Mouse (Mus musculus) right cerebral cortex, postnatal 10 days (tissue): Measurements from ENCODE around the gene Mertk.
A peak's percentile ranks its signal among the peaks of the same experiment; 100 is the strongest.

Experiments used
- DNase-seq, 2 experiments: peaks; one replicate each; pipeline ENCODE4 v3.0.0; 2021; ENCODE audit warnings: low spot score in 2 of 2

Mertk gene

DNA sequence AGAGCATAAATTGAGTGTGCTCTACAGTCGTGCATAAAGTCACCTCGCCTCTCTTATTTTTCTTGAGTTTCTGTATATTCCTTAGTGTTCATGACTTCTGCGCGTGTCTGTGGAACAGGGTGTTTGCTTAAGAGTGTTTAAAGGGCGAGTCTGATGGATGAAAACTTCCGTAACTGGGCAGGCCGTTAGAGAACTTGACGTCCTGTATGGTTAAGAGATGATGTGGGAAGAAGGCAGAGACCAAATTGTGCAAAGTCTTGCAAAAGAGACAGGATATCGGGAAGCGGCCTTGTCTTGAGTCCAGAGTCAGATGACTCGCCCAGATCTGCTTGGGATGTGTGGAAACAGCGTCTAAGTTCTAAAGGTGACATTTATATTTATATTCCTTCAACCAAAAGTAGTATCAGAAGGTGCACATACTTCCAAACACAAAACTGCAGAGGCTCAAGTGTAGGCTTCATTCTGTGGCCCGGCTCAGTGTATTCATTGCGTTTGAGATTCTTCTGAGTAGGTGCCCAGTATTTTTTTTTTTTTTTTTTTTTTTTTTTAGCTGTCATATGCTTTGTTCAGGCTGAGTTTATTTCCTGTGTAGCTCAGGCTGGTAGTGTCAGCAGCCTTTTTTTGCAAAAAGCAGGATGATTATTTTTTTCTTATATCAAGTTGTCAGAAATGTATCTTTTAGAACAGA lies 120.3 kb downstream of the Mertk start:
- DNase-seq = peak in 1 of 2 experiments; percentile 31

DNA sequence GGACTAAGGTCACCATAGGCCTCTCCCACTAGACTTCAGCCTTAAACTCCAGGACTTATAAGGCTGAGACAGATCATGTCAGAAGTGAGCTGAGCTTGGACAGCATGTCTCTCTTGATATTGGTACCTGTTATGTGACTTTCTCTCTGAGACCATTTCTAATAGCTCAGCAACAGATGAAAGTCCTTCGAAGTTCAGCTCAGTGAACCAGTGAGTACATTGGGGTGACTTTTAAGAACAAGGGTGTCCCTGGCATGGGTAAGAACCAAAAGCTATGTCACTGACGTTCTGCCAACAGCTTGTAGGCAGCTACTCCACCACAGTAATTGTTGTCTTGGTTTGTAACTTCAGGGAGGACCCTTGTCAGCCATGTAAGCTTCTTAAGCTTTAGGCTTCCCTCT lies 121.9 kb downstream of the Mertk start:
- no peak for DNase-seq

DNA sequence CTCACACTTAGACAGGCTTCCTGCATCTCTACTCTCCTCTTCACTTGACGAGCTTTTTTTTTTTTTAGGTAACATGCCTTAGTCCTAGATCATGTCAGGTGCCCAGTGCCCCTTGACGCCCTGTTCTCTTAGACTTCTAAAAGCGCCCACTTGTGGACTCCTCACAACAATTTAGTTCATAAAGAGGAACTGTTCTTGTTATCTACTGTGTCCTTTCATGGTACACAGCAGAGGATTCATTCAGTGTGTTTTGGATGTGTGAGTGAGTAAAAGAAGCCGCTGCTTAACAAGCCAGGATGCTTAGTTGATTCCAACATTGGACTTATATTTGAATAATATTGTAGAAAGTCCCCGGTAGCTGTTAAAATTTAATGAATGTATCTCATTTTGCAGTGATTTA lies 125.1 kb downstream of the Mertk start:
- DNase-seq = no peak

DNA sequence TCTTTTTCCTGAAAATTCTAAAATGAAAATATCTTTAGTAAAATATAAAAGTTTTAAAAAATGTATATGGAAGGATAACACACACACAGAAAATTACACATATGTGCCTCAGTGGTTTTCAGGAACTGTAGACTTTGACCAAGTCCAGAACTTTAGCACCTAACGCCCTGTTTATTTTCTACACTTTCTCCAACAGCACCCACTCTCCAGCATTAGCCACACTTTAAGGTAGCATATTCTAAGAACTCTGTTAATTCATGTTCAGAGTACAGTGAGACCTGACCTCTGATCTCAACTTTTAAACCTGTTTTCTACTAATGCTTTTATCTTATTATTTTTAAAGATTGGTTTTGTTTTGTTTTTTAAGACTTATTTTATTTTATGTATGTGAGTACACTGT lies 129.0 kb downstream of the Mertk start:
- DNase-seq = no peak

DNA sequence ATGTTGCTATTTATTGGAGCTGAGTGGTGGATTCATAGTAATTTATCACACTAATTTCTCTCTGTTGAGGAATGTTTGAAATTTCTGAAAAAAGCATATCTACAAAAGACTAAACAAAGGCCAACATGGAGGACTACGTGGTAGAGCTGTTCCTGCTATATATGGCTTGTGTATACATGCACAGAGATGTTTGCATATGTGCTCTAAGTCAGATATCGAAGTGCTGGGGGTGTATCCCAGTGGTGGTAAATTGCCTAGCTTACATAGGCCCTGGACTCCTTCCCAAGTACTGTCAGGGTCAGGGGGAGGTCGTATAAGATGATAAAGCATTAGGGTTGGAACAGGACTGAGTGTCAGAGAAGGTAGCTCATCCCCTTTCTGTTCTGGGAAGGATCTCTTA lies 133.9 kb downstream of the Mertk start:
- DNase-seq = no peak

DNA sequence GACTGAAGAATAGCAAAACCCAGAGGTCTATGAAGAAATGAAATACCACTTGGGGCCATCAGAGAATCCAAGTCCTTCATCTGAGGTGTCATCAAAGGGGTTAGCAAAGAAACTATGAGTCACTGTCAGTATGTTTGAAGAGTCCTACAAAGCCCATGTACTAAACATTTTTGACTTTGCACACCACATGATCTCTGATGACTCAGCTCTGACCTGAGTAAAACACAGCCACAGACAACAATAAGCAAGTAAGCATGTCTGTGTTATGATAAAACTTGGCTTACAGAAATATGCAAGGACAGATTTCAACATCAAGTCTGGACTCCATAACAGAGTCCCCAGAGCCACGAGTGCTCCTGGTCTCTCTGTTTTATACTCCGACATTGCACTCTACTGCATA lies 134.3 kb downstream of the Mertk start:
- DNase-seq = no peak

DNA sequence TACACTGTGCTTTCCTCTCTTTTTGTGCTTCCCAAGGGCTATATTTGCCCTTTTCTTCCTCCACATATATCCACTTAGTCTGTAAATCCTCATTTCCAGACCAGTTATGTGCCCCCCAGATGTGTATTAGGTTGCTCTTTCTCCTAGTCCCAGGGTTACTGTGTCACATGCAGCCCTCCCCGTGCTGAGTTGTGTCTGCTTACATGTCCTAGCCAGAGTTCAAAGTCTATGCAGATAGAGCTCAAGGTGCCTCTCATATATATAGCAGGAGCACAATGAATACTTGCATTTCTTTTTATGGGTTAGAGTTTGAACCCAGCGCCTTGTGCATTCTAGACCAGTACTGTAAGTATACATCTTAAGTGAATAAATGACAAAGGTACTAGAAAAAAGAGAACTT lies 134.7 kb downstream of the Mertk start:
- DNase-seq = no peak

DNA sequence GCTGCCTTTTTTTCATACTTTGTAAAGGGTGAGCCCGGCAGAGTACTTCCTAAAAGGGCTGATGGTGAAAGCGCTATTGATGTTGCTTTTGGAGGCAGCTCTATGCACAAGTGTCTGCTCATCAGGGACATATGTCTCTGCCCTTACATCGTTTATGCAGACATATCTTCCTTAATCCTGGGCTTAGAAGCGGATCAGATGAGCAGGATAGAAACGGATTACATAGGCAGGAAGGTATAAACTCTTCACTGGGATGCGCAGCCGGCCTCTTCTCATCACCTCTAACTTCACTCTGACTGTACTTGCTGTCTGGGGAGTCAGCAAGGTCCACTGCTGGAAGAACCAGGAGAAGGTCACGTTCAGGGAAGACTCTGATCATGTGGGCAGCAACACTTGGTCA lies 138.8 kb downstream of the Mertk start:
- DNase-seq = no peak

DNA sequence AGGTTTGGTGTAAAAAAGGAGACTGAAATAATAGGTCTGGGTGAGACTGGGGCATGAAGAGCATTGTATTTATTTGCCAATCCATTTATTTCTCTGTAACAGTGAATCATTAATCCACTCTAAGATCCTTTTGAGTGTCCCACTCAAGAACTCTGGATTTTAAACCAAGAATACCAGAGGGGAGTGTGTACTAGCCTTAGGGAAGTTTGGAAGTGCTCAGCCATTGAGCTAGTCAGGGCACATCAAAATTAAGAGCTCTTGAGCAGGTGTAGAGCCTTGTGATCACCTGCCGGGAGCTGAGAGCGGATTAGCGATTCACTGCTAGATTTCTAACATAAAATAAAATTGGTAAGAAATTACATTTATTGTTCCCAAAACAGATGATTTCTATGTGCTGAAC lies 139.9 kb downstream of the Mertk start:
- no peak for DNase-seq

DNA sequence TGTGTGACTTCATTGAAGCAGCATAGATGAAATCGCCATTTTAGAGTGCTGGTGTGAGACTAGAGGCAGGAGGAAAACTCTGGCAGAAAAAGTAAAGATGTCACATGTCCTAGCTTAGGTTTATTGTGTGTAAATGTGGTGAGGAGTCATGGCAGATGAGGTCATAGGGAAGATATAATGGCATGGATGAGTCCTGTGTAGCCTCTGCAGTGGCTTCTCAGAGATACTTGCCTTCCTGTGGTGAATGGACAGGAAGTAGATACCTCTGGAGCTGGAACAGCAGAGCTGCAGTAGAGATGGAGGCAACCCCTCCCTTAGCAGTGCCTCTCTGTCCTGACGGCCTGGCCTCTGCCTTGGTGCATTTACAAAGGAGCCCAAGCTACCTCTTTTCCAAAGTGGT lies 140.7 kb downstream of the Mertk start:
- DNase-seq = no peak

DNA sequence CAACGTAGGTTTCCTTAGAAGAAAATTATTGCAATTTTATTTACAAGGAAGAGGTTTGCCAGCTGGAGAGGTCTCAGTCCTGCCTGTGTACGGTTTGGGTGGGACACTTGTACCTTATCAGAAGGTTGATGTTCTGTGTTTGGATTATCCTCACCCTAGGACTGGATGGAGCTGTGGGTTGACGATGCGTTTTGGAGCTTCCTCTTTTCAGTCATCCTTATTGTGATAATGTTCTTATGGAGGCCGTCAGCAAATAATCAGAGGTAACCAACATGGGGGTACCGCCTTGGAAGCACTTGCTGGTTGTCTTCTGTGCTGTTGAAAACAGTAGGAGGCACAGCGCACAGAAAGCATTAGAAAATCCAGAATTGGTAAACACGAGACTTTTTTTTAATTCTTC lies 143.7 kb downstream of the Mertk start:
- DNase-seq = no peak

DNA sequence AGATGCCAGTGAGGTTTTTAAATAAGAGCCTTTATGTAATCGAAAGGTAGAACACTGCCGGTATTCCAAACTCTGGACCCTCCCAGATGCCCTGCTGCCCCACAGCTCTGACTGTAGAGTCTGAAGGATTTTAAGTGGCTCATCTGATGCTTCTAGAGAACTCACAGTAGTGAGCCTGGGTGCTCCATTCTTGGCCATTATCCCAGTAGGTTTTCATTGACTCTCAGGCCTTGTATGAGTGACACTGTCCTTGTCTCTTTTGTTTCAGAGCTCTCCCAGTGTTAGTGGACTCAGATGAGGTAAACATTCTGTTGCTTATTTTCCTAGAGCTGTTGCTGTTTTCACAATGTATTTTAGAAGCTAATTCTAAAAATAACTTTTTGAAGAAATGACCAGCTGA lies 151.3 kb downstream of the Mertk start:
- no peak for DNase-seq
